Mouse (Mus musculus) liver, postnatal 0 days (tissue): ENCODE measurements around the gene Galr2.

Source experiments
- CTCF ChIP-seq: sonication (generic); IDR thresholded peaks from 2 replicates; pipeline ENCODE4 v1.5.1; 2016; ENCODE audit warnings: antibody characterized with exemption, low read depth
- EP300 ChIP-seq: IDR thresholded peaks from 2 replicates; pipeline ENCODE4 v1.6.1; 2016; ENCODE audit warnings: antibody characterized with exemption, low read depth, mild to moderate bottlenecking

DNA sequence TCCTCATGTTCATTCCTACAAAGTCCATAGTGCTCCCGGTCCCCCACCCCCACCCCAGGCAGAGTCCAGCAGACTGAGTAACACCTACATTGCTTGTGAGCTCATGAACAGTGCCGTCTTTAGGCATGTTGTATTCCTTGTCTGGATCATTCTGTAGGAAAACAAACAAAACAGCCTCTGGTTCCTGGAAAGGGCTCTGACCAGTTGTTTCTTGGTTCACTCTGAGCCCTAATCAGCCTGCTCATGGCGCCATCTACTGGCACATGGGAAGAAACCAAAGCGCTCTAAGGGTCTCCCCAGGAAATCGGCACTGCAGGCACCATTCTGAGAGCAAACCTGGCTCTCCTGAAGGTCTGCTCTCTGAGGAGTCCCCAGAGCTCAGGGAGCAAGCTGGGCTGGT, 13.6 kb downstream of the Galr2 start:
- TF ChIP-seq CTCF (peak; percentile 86), EP300 (no peak)
